Mouse (Mus musculus): ENCODE measurements at regions not wholly inside any gene's neighbourhood (a gene's known extent, or its start where the extent isn't known, plus 50 kb on each side); places are given as distances from the start of the nearest gene placed in this dataset.
A peak's percentile ranks its signal among the peaks of the same experiment; 100 is the strongest.

DNA sequence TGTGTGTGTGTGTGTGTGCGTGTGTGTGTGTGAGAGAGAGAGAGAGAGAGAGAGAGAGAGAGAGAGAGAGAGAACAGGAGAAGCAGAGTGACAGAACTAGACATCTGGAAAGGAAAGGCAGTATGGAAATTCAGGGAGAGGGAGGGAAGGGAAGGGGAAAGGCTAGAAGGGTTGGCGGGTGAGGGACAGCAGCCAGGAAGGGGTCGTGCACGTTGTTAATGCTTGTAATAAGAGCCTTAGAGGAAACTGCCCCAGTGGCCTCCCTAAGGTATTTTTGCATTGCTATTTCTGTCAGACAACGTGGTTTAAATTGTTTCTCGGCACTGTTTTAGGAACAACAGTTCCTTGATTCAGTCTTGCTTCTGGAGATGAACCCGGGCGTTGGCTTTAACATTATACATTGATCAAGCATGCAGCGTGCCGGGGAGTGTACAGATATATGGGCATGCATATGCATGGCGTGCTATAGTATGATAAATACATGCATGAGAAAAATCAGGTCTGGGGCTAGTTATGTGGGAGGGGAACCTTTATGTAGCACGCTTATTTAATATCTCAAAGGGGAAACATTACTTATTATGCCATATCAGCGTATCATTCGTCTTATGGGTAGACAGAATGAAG lies 52.6 kb upstream of the Ptgfrn start:
- no peak for DNase-seq

DNA sequence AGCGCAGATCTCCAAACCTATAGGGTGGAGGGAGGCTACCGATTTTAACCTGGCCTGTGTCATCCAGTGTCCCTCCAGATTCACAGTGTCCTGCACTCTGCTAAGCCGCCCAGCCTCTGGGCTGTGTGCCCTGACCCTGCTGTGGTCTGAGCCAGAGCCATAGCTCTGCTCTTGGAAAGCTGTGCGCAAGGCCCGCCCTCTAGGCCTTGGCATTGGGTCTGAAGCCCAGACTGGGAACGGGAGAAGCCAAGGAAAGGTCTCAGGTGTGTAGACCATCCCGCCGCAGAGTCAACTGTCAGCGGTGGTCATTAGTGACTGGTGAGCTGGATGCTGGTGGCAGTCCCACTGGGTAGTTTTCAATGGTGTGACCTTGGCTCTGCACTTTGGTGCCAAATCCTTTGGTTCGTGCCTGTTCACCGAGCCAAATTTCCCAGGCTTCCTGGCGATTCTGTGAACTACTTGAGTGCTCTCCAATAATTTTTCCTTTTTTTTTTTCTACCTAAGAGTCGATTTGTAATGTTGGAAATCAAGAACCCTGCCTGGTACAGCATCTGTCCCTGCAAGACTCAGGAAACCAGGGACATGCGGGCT lies 52.0 kb upstream of the Ptgfrn start:
- DNase-seq, result peak; percentile 72

DNA sequence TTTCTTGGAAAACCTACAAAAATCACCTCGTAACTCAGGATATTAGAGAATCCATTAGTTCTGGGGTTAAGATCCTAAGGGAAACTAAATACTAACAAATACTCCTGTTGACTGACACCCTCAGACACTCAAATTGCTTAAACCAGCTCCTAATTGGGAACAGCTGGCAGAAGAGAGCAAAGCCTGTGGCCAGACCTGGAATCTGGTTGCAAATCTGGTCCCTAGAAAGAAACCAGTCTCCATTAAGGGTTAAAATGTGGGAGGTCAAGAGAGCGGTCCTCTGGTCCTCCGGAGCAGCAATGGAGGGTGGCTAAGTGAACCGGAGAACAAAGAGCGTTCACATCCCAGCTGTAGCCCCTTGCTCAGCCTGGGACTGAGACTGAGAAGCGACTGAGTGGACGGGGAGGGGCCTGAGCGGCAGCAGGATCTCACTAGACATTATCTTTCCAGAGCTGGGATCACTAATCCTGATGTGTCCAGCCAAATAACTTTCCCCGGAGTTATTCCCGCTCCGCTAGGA lies 51.4 kb upstream of the Ptgfrn start:
- DNase-seq, result no peak
